Mouse (Mus musculus): ENCODE results near the gene Zc3h4. TPM values are rescaled to one million over a fixed set of nuclear protein-coding genes. Genes with fewer than 3 reads are reported as not detected.

Zc3h4 gene
- polyA plus RNA-seq, 1 experiment from 2014 or later, result 6.2 TPM

GRCm38 (mm10) chr7:16455016-16455415 lies 54.3 kb downstream of the Zc3h4 start:
- Histone ChIP-seq H3K4me2 (replicated peaks; ENCODE audit: low read depth) (no peak overlapping the region), H3K27ac (replicated peaks) (no peak overlapping the region), H3K36me3 (ENCODE audit: control insufficient read depth, insufficient read depth, low read length) (no peaks in the 10 kb centered on the region), H3K9ac (ENCODE audit: low read length) (no peak overlapping the region), H3K4me1 (replicated peaks; ENCODE audit: control insufficient read depth, insufficient read depth) (0 out of 2 replicates have a peak, but pooled peaks cover 2% of the 10 kb centered on the region), H3K9me3 (ENCODE audit: control insufficient read depth, low read length) (no peaks in the 10 kb centered on the region), H3K4me3 (ENCODE audit: low read depth, low read length) (no peak overlapping the region), H3K27me3 (ENCODE audit: control insufficient read depth, insufficient read depth, low read length) (no peaks in the 10 kb centered on the region)
- TF ChIP-seq EP300 (optimal IDR thresholded peaks at IDR 0.05), result no peak
- no peak for TF ChIP-seq CTCF (IDR thresholded peaks at IDR 0.05; ENCODE audit: low read depth)
- WGBS, result 89% methylated on average over 14 of the region's 14 CpGs
- DNase-seq (ENCODE audit: low spot score), result no peak
- ATAC-seq (ENCODE audit: low FRiP score, low TSS enrichment), result no peak

GRCm38 (mm10) chr7:16456289-16456688 lies 55.6 kb downstream of the Zc3h4 start:
- TF ChIP-seq CTCF (IDR thresholded peaks at IDR 0.05; ENCODE audit: low read depth) (no peak), EP300 (optimal IDR thresholded peaks at IDR 0.05) (no peak)
- ATAC-seq (ENCODE audit: low FRiP score, low TSS enrichment) (no peak), DNase-seq (ENCODE audit: low spot score) (no peak)
- Histone ChIP-seq H3K4me3 (ENCODE audit: low read depth, low read length) (no peak overlapping the region), H3K9me3 (ENCODE audit: control insufficient read depth, low read length) (no peaks in the 10 kb centered on the region), H3K9ac (ENCODE audit: low read length) (no peak overlapping the region), H3K4me1 (replicated peaks; ENCODE audit: control insufficient read depth, insufficient read depth) (0 out of 2 replicates have a peak, but pooled peaks cover 2% of the 10 kb centered on the region), H3K4me2 (replicated peaks; ENCODE audit: low read depth) (no peak overlapping the region), H3K27ac (replicated peaks) (no peak overlapping the region), H3K27me3 (ENCODE audit: control insufficient read depth, insufficient read depth, low read length) (no peaks in the 10 kb centered on the region), H3K36me3 (ENCODE audit: control insufficient read depth, insufficient read depth, low read length) (no peaks in the 10 kb centered on the region)
- 85% methylated on average over 5 of the region's 5 CpGs for WGBS

- Histone ChIP-seq H3K9ac (ENCODE audit: low read length) (no peak overlapping the region), H3K4me2 (replicated peaks; ENCODE audit: low read depth) (no peak overlapping the region), H3K4me3 (ENCODE audit: low read depth, low read length) (no peak overlapping the region), H3K36me3 (ENCODE audit: control insufficient read depth, insufficient read depth, low read length) (no peaks in the 10 kb centered on the region), H3K27me3 (ENCODE audit: control insufficient read depth, insufficient read depth, low read length) (no peaks in the 10 kb centered on the region), H3K9me3 (ENCODE audit: control insufficient read depth, low read length) (no peaks in the 10 kb centered on the region), H3K4me1 (replicated peaks; ENCODE audit: control insufficient read depth, insufficient read depth) (no peaks in the 10 kb centered on the region), H3K27ac (replicated peaks) (no peak overlapping the region)
- ATAC-seq (ENCODE audit: low FRiP score, low TSS enrichment) (no peak), DNase-seq (ENCODE audit: low spot score) (no peak)
- 57% methylated on average over 13 of the region's 13 CpGs for WGBS
- TF ChIP-seq CTCF (IDR thresholded peaks at IDR 0.05; ENCODE audit: low read depth) (no peak), EP300 (optimal IDR thresholded peaks at IDR 0.05) (no peak)
Measured at GRCm38 (mm10) chr7:16460566-16460965, 59.9 kb downstream of the Zc3h4 start.

GRCm38 (mm10) chr7:16461151-16461550 lies 60.4 kb downstream of the Zc3h4 start:
- Histone ChIP-seq H3K4me1 (replicated peaks; ENCODE audit: control insufficient read depth, insufficient read depth) (no peaks in the 10 kb centered on the region), H3K9ac (ENCODE audit: low read length) (no peak overlapping the region), H3K36me3 (ENCODE audit: control insufficient read depth, insufficient read depth, low read length) (no peaks in the 10 kb centered on the region), H3K4me2 (replicated peaks; ENCODE audit: low read depth) (no peak overlapping the region), H3K9me3 (ENCODE audit: control insufficient read depth, low read length) (no peaks in the 10 kb centered on the region), H3K4me3 (ENCODE audit: low read depth, low read length) (no peak overlapping the region), H3K27me3 (ENCODE audit: control insufficient read depth, insufficient read depth, low read length) (no peaks in the 10 kb centered on the region), H3K27ac (replicated peaks) (no peak overlapping the region)
- no peak for TF ChIP-seq CTCF (IDR thresholded peaks at IDR 0.05; ENCODE audit: low read depth)
- no peak for TF ChIP-seq EP300 (optimal IDR thresholded peaks at IDR 0.05)
- WGBS, result 57% methylated on average over 6 of the region's 6 CpGs
- ATAC-seq (ENCODE audit: low FRiP score, low TSS enrichment) (no peak), DNase-seq (ENCODE audit: low spot score) (no peak)

- Histone ChIP-seq H3K36me3 (ENCODE audit: control insufficient read depth, insufficient read depth, low read length) (no peaks in the 10 kb centered on the region), H3K4me3 (ENCODE audit: low read depth, low read length) (no peak overlapping the region), H3K4me2 (replicated peaks; ENCODE audit: low read depth) (no peak overlapping the region), H3K9ac (ENCODE audit: low read length) (no peak overlapping the region), H3K9me3 (ENCODE audit: control insufficient read depth, low read length) (no peaks in the 10 kb centered on the region), H3K4me1 (replicated peaks; ENCODE audit: control insufficient read depth, insufficient read depth) (no peaks in the 10 kb centered on the region), H3K27me3 (ENCODE audit: control insufficient read depth, insufficient read depth, low read length) (no peaks in the 10 kb centered on the region), H3K27ac (replicated peaks) (no peak overlapping the region)
- ATAC-seq (ENCODE audit: low FRiP score, low TSS enrichment), result no peak
- 74% methylated on average over 6 of the region's 6 CpGs for WGBS
- DNase-seq (ENCODE audit: low spot score), result no peak
- TF ChIP-seq EP300 (optimal IDR thresholded peaks at IDR 0.05) (no peak), CTCF (IDR thresholded peaks at IDR 0.05; ENCODE audit: low read depth) (no peak)
Measured at GRCm38 (mm10) chr7:16461705-16462104, 61.0 kb downstream of the Zc3h4 start.

- Histone ChIP-seq H3K4me1 (replicated peaks; ENCODE audit: control insufficient read depth, insufficient read depth) (no peaks in the 10 kb centered on the region), H3K4me3 (ENCODE audit: low read depth, low read length) (no peak overlapping the region), H3K27me3 (ENCODE audit: control insufficient read depth, insufficient read depth, low read length) (no peaks in the 10 kb centered on the region), H3K4me2 (replicated peaks; ENCODE audit: low read depth) (no peak overlapping the region), H3K36me3 (ENCODE audit: control insufficient read depth, insufficient read depth, low read length) (no peaks in the 10 kb centered on the region), H3K9ac (ENCODE audit: low read length) (no peak overlapping the region), H3K9me3 (ENCODE audit: control insufficient read depth, low read length) (no peaks in the 10 kb centered on the region), H3K27ac (replicated peaks) (no peak overlapping the region)
- peak; percentile 81 for DNase-seq (ENCODE audit: low spot score)
- TF ChIP-seq EP300 (optimal IDR thresholded peaks at IDR 0.05), result no peak
- TF ChIP-seq CTCF (IDR thresholded peaks at IDR 0.05; ENCODE audit: low read depth), result peak; percentile 96
- no peak for ATAC-seq (ENCODE audit: low FRiP score, low TSS enrichment)
- WGBS, result 1% methylated on average over 14 of the region's 14 CpGs
Measured at GRCm38 (mm10) chr7:16463214-16463613, 62.5 kb downstream of the Zc3h4 start.

Data from stomach, postnatal 0 days (tissue).